Mouse (Mus musculus) heart, embryonic 14.5 days (tissue): ENCODE results near the gene Ctnna2. TPM values are rescaled to one million over a fixed set of nuclear protein-coding genes. Genes with fewer than 3 reads are reported as not detected.

Experiments
- ATAC-seq: fragments of 200-750 bp; cut with Nextera tagmentation; 2 replicates; pipeline ENCODE4 v1.8.0; 2017; ENCODE audit warnings: low read depth, moderate TSS enrichment; ENCODE audit not compliant: insufficient number of reproducible peaks, insufficient read depth, low FRiP score
- H3K27ac ChIP-seq, 2 experiments: fragments of 200-500 bp in 1 of 2; fragments of 300-500 bp in 1 of 2; sonication (generic) in 1 of 2; replicated peaks in 1 of 2; 2 replicates each; pipeline ENCODE4 v1.5.1; 2012 to 2014; ENCODE audit warnings: low read depth in 2 of 2, low read length in 2 of 2, control low read depth in 1 of 2, mild to moderate bottlenecking in 1 of 2, mixed read lengths in 1 of 2; ENCODE audit not compliant: control insufficient read depth in 1 of 2, insufficient read depth in 1 of 2
- H3K27me3 ChIP-seq: fragments of 300-500 bp; sonication (generic); 2 replicates; pipeline ENCODE4 v1.6.1; 2014; ENCODE audit warnings: mild to moderate bottlenecking, low read length, control low read depth; ENCODE audit not compliant: control insufficient read depth, insufficient read depth
- H3K36me3 ChIP-seq: fragments of 300-500 bp; sonication (generic); 2 replicates; pipeline ENCODE4 v1.6.1; 2014; ENCODE audit warnings: mild to moderate bottlenecking, control low read depth, low read length, mixed read lengths; ENCODE audit not compliant: control insufficient read depth, insufficient read depth
- H3K4me1 ChIP-seq, 2 experiments: fragments of 200-500 bp in 1 of 2; fragments of 300-500 bp in 1 of 2; sonication (generic) in 1 of 2; 2 replicates each; pipeline ENCODE4 v1.6.1; 2012 to 2014; ENCODE audit warnings: low read length in 2 of 2, control low read depth in 1 of 2, mixed read lengths in 1 of 2; ENCODE audit not compliant: control insufficient read depth in 2 of 2, insufficient read depth in 2 of 2
- H3K4me2 ChIP-seq: fragments of 300-500 bp; sonication (generic); 2 replicates; pipeline ENCODE4 v1.6.1; 2014; ENCODE audit warnings: mild to moderate bottlenecking, low read length
- H3K4me3 ChIP-seq, 2 experiments: fragments of 200-500 bp in 1 of 2; fragments of 300-500 bp in 1 of 2; sonication (generic) in 1 of 2; 2 replicates each; pipeline ENCODE4 v1.5.1; 2012 to 2014; ENCODE audit warnings: low read length in 2 of 2, mild to moderate bottlenecking in 2 of 2, control low read depth in 1 of 2, low read depth in 1 of 2, moderate library complexity in 1 of 2; ENCODE audit not compliant: control insufficient read depth in 1 of 2, insufficient read depth in 1 of 2
- H3K9ac ChIP-seq: fragments of 300-500 bp; sonication (generic); 2 replicates; pipeline ENCODE4 v1.6.1; 2014; ENCODE audit warnings: mild to moderate bottlenecking, low read length
- H3K9me3 ChIP-seq: fragments of 300-500 bp; sonication (generic); 2 replicates; pipeline ENCODE4 v1.6.1; 2016; ENCODE audit warnings: low read length, control low read depth; ENCODE audit not compliant: control insufficient read depth
- WGBS: fragments of 180-500 bp; shearing (Covaris S2); extraction: QIAGEN DNeasy Blood & Tissue Kit; methylation state at CpG from one replicate; pipeline ENCODE4 v1.1.7; 2014; 5-methylcytosine and 5-hydroxymethylcytosine counted together
- polyA plus RNA-seq: library from polyadenylated mRNA; unstranded; fragments of >200 nt; fragmentation: Nextera tagmentation; extraction: Ambion mirVana; gene quantifications from 2 replicates; pipeline ENCODE4 v1.2.1, GENCODE M21; 2014

Gene Ctnna2
- polyA plus RNA-seq, 1 experiment from 2014 or later = 1.8 TPM

- H3K4me1 ChIP-seq = no peaks in the 10 kb centered on the region
- no peak overlapping the region for H3K4me3 ChIP-seq
- 71% methylated on average over 2 of the region's 2 CpGs for WGBS
- H3K9me3 ChIP-seq = no peaks in the 10 kb centered on the region
- H3K27ac ChIP-seq = no peak overlapping the region
- no peak overlapping the region for H3K9ac ChIP-seq
- no peak overlapping the region for H3K4me2 ChIP-seq
- no peaks in the 10 kb centered on the region for H3K27me3 ChIP-seq
- no peak for ATAC-seq
- H3K36me3 ChIP-seq = no peaks in the 10 kb centered on the region
Observed at GRCm38 (mm10) chr6:77950690-77951089, 28.8 kb downstream of the Ctnna2 start.

GRCm38 (mm10) chr6:77929375-77929774 lies 50.1 kb downstream of the Ctnna2 start:
- Histone ChIP-seq H3K36me3 (no peaks in the 10 kb centered on the region), H3K4me1 (no peaks in the 10 kb centered on the region), H3K27me3 (no peaks in the 10 kb centered on the region), H3K27ac (no peak overlapping the region), H3K9me3 (no peaks in the 10 kb centered on the region), H3K9ac (no peak overlapping the region), H3K4me3 (no peak overlapping the region), H3K4me2 (no peak overlapping the region)
- 72% methylated on average over 3 of the region's 3 CpGs for WGBS
- ATAC-seq = no peak

- WGBS = 92% methylated on average over 2 of the region's 2 CpGs
- Histone ChIP-seq H3K4me3 (no peak overlapping the region), H3K27me3 (no peaks in the 10 kb centered on the region), H3K9ac (no peak overlapping the region), H3K9me3 (no peaks in the 10 kb centered on the region), H3K27ac (no peak overlapping the region), H3K36me3 (no peaks in the 10 kb centered on the region), H3K4me1 (no peaks in the 10 kb centered on the region), H3K4me2 (no peak overlapping the region)
- no peak for ATAC-seq
Observed at GRCm38 (mm10) chr6:77873150-77873549, 106.3 kb downstream of the Ctnna2 start.

- 46% methylated on average over 2 of the region's 2 CpGs for WGBS
- Histone ChIP-seq H3K4me3 (no peak overlapping the region), H3K9me3 (no peaks in the 10 kb centered on the region), H3K36me3 (no peaks in the 10 kb centered on the region), H3K27me3 (no peaks in the 10 kb centered on the region), H3K27ac (no peak overlapping the region), H3K4me2 (no peak overlapping the region), H3K4me1 (no peaks in the 10 kb centered on the region), H3K9ac (no peak overlapping the region)
- no peak for ATAC-seq
Observed at GRCm38 (mm10) chr6:77869313-77869712, 110.2 kb downstream of the Ctnna2 start.

- Histone ChIP-seq H3K27ac (no peak overlapping the region), H3K9ac (no peak overlapping the region), H3K36me3 (no peaks in the 10 kb centered on the region), H3K9me3 (no peaks in the 10 kb centered on the region), H3K4me1 (no peaks in the 10 kb centered on the region), H3K4me3 (no peak overlapping the region), H3K27me3 (no peaks in the 10 kb centered on the region), H3K4me2 (no peak overlapping the region)
- ATAC-seq = no peak
- 46% methylated on average over 3 of the region's 3 CpGs for WGBS
Observed at GRCm38 (mm10) chr6:77868119-77868518, 111.4 kb downstream of the Ctnna2 start.

- no peak for ATAC-seq
- Histone ChIP-seq H3K36me3 (no peaks in the 10 kb centered on the region), H3K4me3 (no peak overlapping the region), H3K27ac (no peak overlapping the region), H3K27me3 (no peaks in the 10 kb centered on the region), H3K9me3 (no peaks in the 10 kb centered on the region), H3K9ac (no peak overlapping the region), H3K4me2 (no peak overlapping the region), H3K4me1 (no peaks in the 10 kb centered on the region)
- 68% methylated on average over 2 of the region's 2 CpGs for WGBS
Observed at GRCm38 (mm10) chr6:77863379-77863778, 116.1 kb downstream of the Ctnna2 start.

- no peak for ATAC-seq
- Histone ChIP-seq H3K4me1 (no peaks in the 10 kb centered on the region), H3K9ac (no peak overlapping the region), H3K36me3 (no peaks in the 10 kb centered on the region), H3K4me3 (no peak overlapping the region), H3K4me2 (no peak overlapping the region), H3K9me3 (no peaks in the 10 kb centered on the region), H3K27ac (no peak overlapping the region), H3K27me3 (no peaks in the 10 kb centered on the region)
- 73% methylated on average over 6 of the region's 6 CpGs for WGBS
Observed at GRCm38 (mm10) chr6:77862781-77863180, 116.7 kb downstream of the Ctnna2 start.

- ATAC-seq = no peak
- Histone ChIP-seq H3K36me3 (no peaks in the 10 kb centered on the region), H3K4me2 (no peak overlapping the region), H3K27ac (no peak overlapping the region), H3K4me1 (no peaks in the 10 kb centered on the region), H3K9ac (no peak overlapping the region), H3K4me3 (no peak overlapping the region), H3K27me3 (no peaks in the 10 kb centered on the region), H3K9me3 (no peaks in the 10 kb centered on the region)
- 73% methylated on average over 1 of the region's 1 CpGs for WGBS
Observed at GRCm38 (mm10) chr6:77849438-77849837, 130.1 kb downstream of the Ctnna2 start.
